Mouse (Mus musculus) gastrocnemius, adult 2 months (tissue): Measurements from ENCODE around the gene 9430038I01Rik. TPM values are rescaled to one million over a fixed set of nuclear protein-coding genes. Genes with fewer than 3 reads are reported as not detected.

Experiments used
- DNase-seq: peaks from one replicate; pipeline ENCODE4 v3.0.0; 2022
- H3K27ac ChIP-seq: fragments of 200-600 bp; 2 replicates; pipeline ENCODE4 v1.8.1; 2022; ENCODE audit warnings: mild to moderate bottlenecking
- H3K4me3 ChIP-seq: fragments of 200-600 bp; 2 replicates; pipeline ENCODE4 v1.8.1; 2022; ENCODE audit warnings: mild to moderate bottlenecking, moderate library complexity
- CTCF ChIP-seq: fragments of 200-600 bp; IDR thresholded peaks from 2 replicates; pipeline ENCODE4 v1.8.1; 2022; ENCODE audit warnings: antibody characterized with exemption, mild to moderate bottlenecking, moderate library complexity
- intact Hi-C: fragments of 180-260 bp; cut with DNase I; formaldehyde crosslinking; loops from one replicate; pipeline ENCODE4 v1.15.1; 2025
- total RNA-seq, 2 experiments: library from RNA; stranded (reverse); gene quantifications; 2 replicates each; pipeline ENCODE4 v1.2.3; 2021

9430038I01Rik gene
- total RNA-seq, 2 experiments from 2014 or later = 5.0 to 6.2 TPM

GRCm38 (mm10) chr7:137407428-137408058 lies 3.0 kb downstream of the 9430038I01Rik start:
- no peak for TF ChIP-seq CTCF
- no peak for DNase-seq
- no peak overlapping the region for H3K4me3 ChIP-seq
- intact Hi-C loops = no loop called here
- no peak overlapping the region for H3K27ac ChIP-seq

GRCm38 (mm10) chr7:137404146-137404545 lies 6.4 kb downstream of the 9430038I01Rik start:
- no peak overlapping the region for H3K4me3 ChIP-seq
- TF ChIP-seq CTCF = no peak
- no peak overlapping the region for H3K27ac ChIP-seq
- intact Hi-C loops = no loop called here
- DNase-seq = no peak

GRCm38 (mm10) chr7:137398973-137399372 lies 11.6 kb downstream of the 9430038I01Rik start:
- intact Hi-C loops = no loop called here
- Histone ChIP-seq H3K4me3 (no peak overlapping the region), H3K27ac (no peak overlapping the region)
- TF ChIP-seq CTCF = no peak
- DNase-seq = no peak

- Histone ChIP-seq H3K4me3 (no peak overlapping the region), H3K27ac (no peak overlapping the region)
- intact Hi-C loops = no loop called here
- no peak for TF ChIP-seq CTCF
- no peak for DNase-seq
Measured at GRCm38 (mm10) chr7:137397361-137397910, 13.1 kb downstream of the 9430038I01Rik start.

- Histone ChIP-seq H3K27ac (no peak overlapping the region), H3K4me3 (no peak overlapping the region)
- intact Hi-C loops = no loop called here
- no peak for TF ChIP-seq CTCF
- DNase-seq = no peak
Measured at GRCm38 (mm10) chr7:137395421-137395820, 15.1 kb downstream of the 9430038I01Rik start.

- H3K4me3 ChIP-seq = no peak overlapping the region
- intact Hi-C loops = no loop called here
- TF ChIP-seq CTCF = no peak
- no peak for DNase-seq
- H3K27ac ChIP-seq = no peak overlapping the region
Measured at GRCm38 (mm10) chr7:137387863-137388262, 22.7 kb downstream of the 9430038I01Rik start.

GRCm38 (mm10) chr7:137374996-137375395 lies 35.6 kb downstream of the 9430038I01Rik start:
- DNase-seq = no peak
- no peak for TF ChIP-seq CTCF
- Histone ChIP-seq H3K4me3 (no peak overlapping the region), H3K27ac (no peak overlapping the region)
- intact Hi-C loops = no loop called here

GRCm38 (mm10) chr7:137371770-137372169 lies 38.8 kb downstream of the 9430038I01Rik start:
- Histone ChIP-seq H3K27ac (no peak overlapping the region), H3K4me3 (no peak overlapping the region)
- no peak for DNase-seq
- no peak for TF ChIP-seq CTCF
- intact Hi-C loops = no loop called here

GRCm38 (mm10) chr7:137370175-137370574 lies 40.4 kb downstream of the 9430038I01Rik start:
- no peak for TF ChIP-seq CTCF
- intact Hi-C loops = no loop called here
- no peak overlapping the region for H3K4me3 ChIP-seq
- no peak overlapping the region for H3K27ac ChIP-seq
- no peak for DNase-seq

GRCm38 (mm10) chr7:137366736-137367135 lies 43.8 kb downstream of the 9430038I01Rik start:
- H3K27ac ChIP-seq = no peak overlapping the region
- DNase-seq = no peak
- peak; percentile 25 for TF ChIP-seq CTCF
- no peak overlapping the region for H3K4me3 ChIP-seq
- intact Hi-C loops = no loop called here

GRCm38 (mm10) chr7:137365056-137365455 lies 45.5 kb downstream of the 9430038I01Rik start:
- Histone ChIP-seq H3K4me3 (no peak overlapping the region), H3K27ac (no peak overlapping the region)
- no peak for TF ChIP-seq CTCF
- peak; percentile 38 for DNase-seq
- intact Hi-C loops = no loop called here

GRCm38 (mm10) chr7:137364571-137364970 lies 46.0 kb downstream of the 9430038I01Rik start:
- H3K4me3 ChIP-seq = no peak overlapping the region
- intact Hi-C loops = no loop called here
- no peak for TF ChIP-seq CTCF
- no peak overlapping the region for H3K27ac ChIP-seq
- DNase-seq = no peak

- intact Hi-C loops = no loop called here
- H3K27ac ChIP-seq = no peak overlapping the region
- DNase-seq = peak; percentile 72
- no peak overlapping the region for H3K4me3 ChIP-seq
- no peak for TF ChIP-seq CTCF
Measured at GRCm38 (mm10) chr7:137346860-137347259, 63.7 kb downstream of the 9430038I01Rik start.

GRCm38 (mm10) chr7:137346068-137346467 lies 64.5 kb downstream of the 9430038I01Rik start:
- no peak overlapping the region for H3K27ac ChIP-seq
- intact Hi-C loops = no loop called here
- no peak for TF ChIP-seq CTCF
- no peak overlapping the region for H3K4me3 ChIP-seq
- DNase-seq = peak; percentile 61
